Mouse (Mus musculus) G1E (cell line): Measurements from ENCODE around the gene Olfr1101. TPM values are rescaled to one million over a fixed set of nuclear protein-coding genes. Genes with fewer than 3 reads are reported as not detected.

Experiments
- ATAC-seq: 2 replicates; pipeline ENCODE4 v1.8.0; 2016; ENCODE audit warnings: mild to moderate bottlenecking; ENCODE audit not compliant: insufficient number of reproducible peaks, poor library complexity, low FRiP score, severe bottlenecking; ENCODE audit errors: extremely low read depth
- DNase-seq: peaks from one replicate; pipeline ENCODE4 v3.0.0; 2012; ENCODE audit warnings: low spot score
- H3K27me3 ChIP-seq: 2 replicates; pipeline ENCODE4 v1.6.1; 2012; ENCODE audit warnings: mild to moderate bottlenecking, low read length, inconsistent platforms; ENCODE audit not compliant: insufficient read depth
- H3K36me3 ChIP-seq: replicated peaks from 2 replicates; pipeline ENCODE3; 2012; ENCODE audit warnings: mild to moderate bottlenecking, inconsistent platforms
- H3K4me1 ChIP-seq: 2 replicates; pipeline ENCODE4 v1.6.1; 2012; ENCODE audit warnings: low read depth, low read length, inconsistent platforms, mixed read lengths; ENCODE audit not compliant: insufficient read depth
- H3K4me3 ChIP-seq: 2 replicates; pipeline ENCODE4 v1.5.1; 2012; ENCODE audit warnings: low read depth, mild to moderate bottlenecking, inconsistent platforms, low read length, moderate library complexity, mixed read lengths
- H3K9me3 ChIP-seq: replicated peaks from 2 replicates; pipeline ENCODE4 v1.6.1; 2012; ENCODE audit warnings: inconsistent platforms
- CTCF ChIP-seq: IDR thresholded peaks from 2 replicates; pipeline ENCODE4 v1.5.1; 2012; ENCODE audit warnings: low read depth, low read length, inconsistent platforms, mixed read lengths
- GATA1 ChIP-seq: IDR thresholded peaks from 2 replicates; pipeline ENCODE4 v1.6.1; 2012; ENCODE audit warnings: borderline replicate concordance, low read length, inconsistent platforms, mixed read lengths
- GATA2 ChIP-seq: IDR thresholded peaks from 2 replicates; pipeline ENCODE4 v1.6.1; 2012; ENCODE audit warnings: low read depth, low read length, inconsistent platforms, borderline replicate concordance
- POLR2AphosphoS5 ChIP-seq: IDR thresholded peaks from 2 replicates; pipeline ENCODE4 v1.6.1; 2012; ENCODE audit warnings: low read depth, low read length, inconsistent platforms; ENCODE audit not compliant: insufficient replicate concordance
- TAL1 ChIP-seq: conservative IDR thresholded peaks from 2 replicates; pipeline ENCODE4 v1.6.1; 2012; ENCODE audit warnings: low read depth, low read length, inconsistent platforms, mixed read lengths
- polyA plus RNA-seq: library from polyadenylated mRNA; stranded (reverse); fragments of >175 nt; gene quantifications from 2 replicates; pipeline ENCODE4 v1.2.3, GENCODE M21; 2012
- total RNA-seq, 2 experiments: library from RNA; stranded (forward) in 1 of 2; stranded (reverse) in 1 of 2; fragments of 200-1000 nt in 1 of 2; fragments of >200 nt in 1 of 2; fragmentation: Nextera tagmentation in 1 of 2; gene quantifications; 2 replicates each; pipeline ENCODE4 v1.2.3; 2014 to 2017

The Olfr1101 gene
- total RNA-seq (2014; fragmentation: Nextera tagmentation) (not detected in 2 replicates), total RNA-seq (2017) (0.05 and 0.06 TPM in 2 replicates), polyA plus RNA-seq (not detected in 2 replicates)

DNA sequence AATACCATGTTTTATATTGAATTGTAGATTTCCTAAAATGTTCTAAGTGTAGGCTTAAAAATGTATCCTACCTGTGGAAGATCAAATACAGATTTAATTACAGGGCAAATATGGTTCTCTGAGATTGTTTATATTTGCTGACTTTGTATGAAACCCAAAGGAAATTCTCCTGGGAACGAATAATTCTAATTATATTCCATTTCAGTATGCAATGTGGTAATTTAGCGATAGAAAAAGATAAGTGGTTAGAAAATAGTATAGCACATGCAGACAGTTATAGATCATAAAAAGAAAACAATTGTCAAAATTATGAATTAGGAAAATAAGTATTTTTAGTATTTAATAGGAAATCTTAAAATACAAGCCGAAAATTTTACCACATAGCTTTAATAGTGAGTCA lies at the start of gene Olfr1101:
Gene Olfr1101, minus strand, starts transcription at position 101 of the 400 bp plus-strand sequence.
- no peaks in the 10 kb centered on the region for H3K4me1 ChIP-seq
- no peaks in the 10 kb centered on the region for H3K27me3 ChIP-seq
- H3K9me3 ChIP-seq: no peaks in the 10 kb centered on the region
- DNase-seq (no peak), ATAC-seq (no peak)
- TF ChIP-seq POLR2AphosphoS5: no peak
- TF ChIP-seq GATA2: no peak
- TF ChIP-seq TAL1: no peak
- TF ChIP-seq GATA1: no peak
- TF ChIP-seq CTCF: no peak
- no peaks in the 10 kb centered on the region for H3K36me3 ChIP-seq
- H3K4me3 ChIP-seq: no peak within 1 kb of the TSS

DNA sequence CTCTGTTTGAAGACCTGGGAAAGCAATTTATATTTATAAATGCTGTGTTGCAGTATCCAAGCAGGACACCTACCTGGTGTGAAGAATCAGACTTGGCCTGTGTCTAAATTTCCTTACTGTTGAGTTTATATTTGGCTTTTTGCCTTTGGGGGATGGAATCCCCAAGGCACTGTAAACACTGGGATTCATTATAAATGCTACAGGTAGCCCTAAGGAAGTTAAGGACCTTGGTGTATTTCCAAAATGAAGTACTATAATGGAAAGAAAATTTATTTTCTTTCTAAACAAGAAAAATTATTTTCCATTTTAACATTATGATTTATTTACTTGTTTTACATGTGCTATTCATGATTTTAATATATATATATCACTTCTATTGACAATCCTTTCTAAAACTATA lies 45.4 kb upstream of the Olfr1101 start, which contains the start of gene Olfr1105:
Gene Olfr1105, minus strand, starts transcription at position 101 of the 400 bp plus-strand sequence.
- Histone ChIP-seq H3K9me3 (0 out of 2 replicates have a peak, but pooled peaks cover 4% of the 10 kb centered on the region), H3K4me3 (no peak within 1 kb of the TSS), H3K4me1 (no peaks in the 10 kb centered on the region), H3K27me3 (no peaks in the 10 kb centered on the region), H3K36me3 (no peaks in the 10 kb centered on the region)
- DNase-seq (no peak), ATAC-seq (no peak)
- TF ChIP-seq GATA2: no peak
- TF ChIP-seq GATA1: no peak
- TF ChIP-seq TAL1: no peak
- TF ChIP-seq CTCF: no peak
- no peak for TF ChIP-seq POLR2AphosphoS5

DNA sequence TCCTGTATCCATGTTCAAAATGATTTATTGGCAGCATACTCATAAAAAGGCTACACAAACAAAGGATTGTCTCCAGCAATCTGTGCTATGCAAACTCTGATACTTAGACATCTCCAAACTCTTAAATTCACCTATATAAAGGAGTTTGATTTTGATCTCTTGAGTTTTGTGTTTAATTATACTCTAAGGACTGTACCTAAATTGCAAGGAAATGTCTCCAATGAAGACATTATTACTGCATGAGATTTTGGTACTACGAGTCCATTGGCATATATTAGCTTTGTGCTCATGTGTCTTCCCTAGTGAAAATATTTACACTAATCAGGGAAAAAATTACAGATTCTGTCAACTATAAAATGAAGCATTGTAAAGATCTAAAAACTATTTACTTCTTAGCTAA lies 36.0 kb upstream of the Olfr1101 start, which contains the start of gene Olfr1104:
Gene Olfr1104, minus strand, starts transcription at position 101 of the 400 bp plus-strand sequence.
- Histone ChIP-seq H3K4me3 (no peak within 1 kb of the TSS), H3K27me3 (no peaks in the 10 kb centered on the region), H3K4me1 (no peaks in the 10 kb centered on the region), H3K36me3 (no peaks in the 10 kb centered on the region), H3K9me3 (no peaks in the 10 kb centered on the region)
- TF ChIP-seq POLR2AphosphoS5 (no peak), GATA1 (no peak), CTCF (no peak), GATA2 (no peak), TAL1 (no peak)
- DNase-seq (no peak), ATAC-seq (no peak)

DNA sequence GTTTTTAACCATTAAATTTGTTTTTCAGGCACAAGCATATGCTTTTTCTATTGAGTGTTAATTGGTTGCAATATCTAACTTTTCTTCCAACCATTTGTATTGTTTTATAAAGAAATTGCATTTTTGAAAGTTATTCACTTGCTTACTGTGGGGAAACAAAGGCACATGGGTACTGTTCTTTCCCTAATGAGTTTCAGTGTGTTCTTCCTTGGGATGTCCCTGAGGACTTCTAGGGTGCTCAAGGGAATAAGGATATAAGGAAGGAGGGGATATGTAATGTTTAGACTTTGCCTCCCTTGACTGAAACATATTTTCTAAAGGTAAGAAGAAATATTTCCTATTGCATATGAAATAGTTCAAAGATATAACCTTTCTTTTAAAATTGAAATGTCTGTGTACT lies 7.1 kb upstream of the Olfr1101 start, which contains the start of gene Olfr1102:
Gene Olfr1102, plus strand, starts transcription at position 301 of the 400 bp plus-strand sequence.
- Histone ChIP-seq H3K9me3 (no peaks in the 10 kb centered on the region), H3K36me3 (no peaks in the 10 kb centered on the region), H3K4me1 (no peaks in the 10 kb centered on the region), H3K4me3 (no peak within 1 kb of the TSS), H3K27me3 (no peaks in the 10 kb centered on the region)
- DNase-seq (no peak), ATAC-seq (no peak)
- TF ChIP-seq TAL1 (no peak), GATA1 (no peak), CTCF (no peak), POLR2AphosphoS5 (no peak), GATA2 (no peak)

DNA sequence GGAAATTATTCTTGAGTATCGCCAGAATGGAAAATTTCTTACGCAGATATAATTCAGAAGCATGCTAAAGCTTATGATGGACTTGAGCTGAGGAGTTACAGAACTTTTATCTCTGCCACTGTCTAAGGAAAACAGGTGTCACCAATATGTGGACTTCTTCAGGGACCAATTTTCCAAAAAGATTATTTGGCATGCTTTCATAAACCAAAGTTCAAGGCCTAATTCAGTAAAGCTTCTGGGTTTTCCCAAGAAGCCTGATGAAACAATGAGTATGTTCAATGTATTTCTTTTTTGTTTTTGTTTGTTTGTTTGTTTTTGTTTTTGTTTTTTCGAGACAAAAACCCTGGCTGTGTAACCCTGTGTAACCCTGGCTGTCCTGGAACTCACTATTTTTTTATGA lies 11.2 kb downstream of the Olfr1101 start, which contains the start of gene Olfr1100:
Gene Olfr1100, minus strand, starts transcription at position 101 of the 400 bp plus-strand sequence.
- Histone ChIP-seq H3K4me3 (no peak within 1 kb of the TSS), H3K9me3 (no peaks in the 10 kb centered on the region), H3K27me3 (no peaks in the 10 kb centered on the region), H3K36me3 (no peaks in the 10 kb centered on the region), H3K4me1 (no peaks in the 10 kb centered on the region)
- DNase-seq: no peak
- no peak for ATAC-seq
- TF ChIP-seq GATA2: no peak
- no peak for TF ChIP-seq POLR2AphosphoS5
- no peak for TF ChIP-seq TAL1
- TF ChIP-seq CTCF: no peak
- no peak for TF ChIP-seq GATA1

DNA sequence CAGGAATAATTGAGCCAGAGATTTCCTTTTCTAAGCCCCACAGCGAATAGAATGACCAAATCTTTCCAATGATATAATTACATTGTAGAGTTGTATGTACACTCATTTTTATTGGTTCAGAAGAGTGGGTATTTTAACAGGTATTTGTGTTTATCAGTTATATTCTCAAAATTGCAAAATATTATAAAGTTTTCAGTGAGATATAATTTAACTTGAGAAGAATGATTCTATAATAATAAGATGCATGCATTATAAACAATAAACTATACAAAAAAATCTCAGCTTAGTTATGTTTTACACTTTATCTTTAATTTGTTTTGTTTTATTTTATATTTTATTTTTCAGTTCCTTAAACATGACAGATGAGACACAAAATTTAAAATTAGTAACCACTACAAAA lies 30.4 kb downstream of the Olfr1101 start, which contains the start of gene Olfr1099:
Gene Olfr1099, minus strand, starts transcription at position 101 of the 400 bp plus-strand sequence.
- no peaks in the 10 kb centered on the region for H3K4me1 ChIP-seq
- no peaks in the 10 kb centered on the region for H3K27me3 ChIP-seq
- DNase-seq (no peak), ATAC-seq (no peak)
- H3K9me3 ChIP-seq: no peaks in the 10 kb centered on the region
- no peaks in the 10 kb centered on the region for H3K36me3 ChIP-seq
- no peak within 1 kb of the TSS for H3K4me3 ChIP-seq
- TF ChIP-seq GATA2 (no peak), POLR2AphosphoS5 (no peak), CTCF (no peak), TAL1 (no peak), GATA1 (no peak)

Other genes with a start within 250 kb of the Olfr1101 start
Only the 20 nearest of the 21 such genes appear.
- gene Olfr1093, start 208.7 kb downstream of the Olfr1101 start, total RNA-seq (2014; fragmentation: Nextera tagmentation): not detected in 2 replicates
- gene Olfr1093, start 208.7 kb downstream of the Olfr1101 start, total RNA-seq (2017): 0.33 TPM in 1 of 2 replicates, not detected in the other
- gene Olfr1093, start 208.7 kb downstream of the Olfr1101 start, polyA plus RNA-seq: not detected in 2 replicates
- not detected in 2 replicates for gene Olfr141, start 181.2 kb downstream of the Olfr1101 start, total RNA-seq (2014; fragmentation: Nextera tagmentation)
- gene Olfr141, start 181.2 kb downstream of the Olfr1101 start, total RNA-seq (2017): 0.17 TPM in 1 of 2 replicates, not detected in the other
- not detected in 2 replicates for gene Olfr141, start 181.2 kb downstream of the Olfr1101 start, polyA plus RNA-seq
- not detected in 2 replicates for gene Olfr1094, start 166.6 kb downstream of the Olfr1101 start, total RNA-seq (2014; fragmentation: Nextera tagmentation)
- gene Olfr1094, start 166.6 kb downstream of the Olfr1101 start, total RNA-seq (2017): not detected in 2 replicates
- gene Olfr1094, start 166.6 kb downstream of the Olfr1101 start, polyA plus RNA-seq: not detected in 2 replicates
- gene Olfr1095, start 139.5 kb downstream of the Olfr1101 start, total RNA-seq (2014; fragmentation: Nextera tagmentation): not detected in 2 replicates
- gene Olfr1095, start 139.5 kb downstream of the Olfr1101 start, total RNA-seq (2017): 0.17 and 0.33 TPM in 2 replicates
- not detected in 2 replicates for gene Olfr1095, start 139.5 kb downstream of the Olfr1101 start, polyA plus RNA-seq
- gene Gm13723, start 116.4 kb downstream of the Olfr1101 start, total RNA-seq (2014; fragmentation: Nextera tagmentation): not detected in 2 replicates
- gene Gm13723, start 116.4 kb downstream of the Olfr1101 start, total RNA-seq (2017): under 0.01 TPM in 1 of 2 replicates, not detected in the other
- not detected in 2 replicates for gene Gm13723, start 116.4 kb downstream of the Olfr1101 start, polyA plus RNA-seq
- not detected in 2 replicates for gene Olfr1097, start 99.0 kb downstream of the Olfr1101 start, total RNA-seq (2014; fragmentation: Nextera tagmentation)
- 0.05 and 0.06 TPM in 2 replicates for gene Olfr1097, start 99.0 kb downstream of the Olfr1101 start, total RNA-seq (2017)
- gene Olfr1097, start 99.0 kb downstream of the Olfr1101 start, polyA plus RNA-seq: not detected in 2 replicates
- not detected in 2 replicates for gene Olfr1098, start 66.7 kb downstream of the Olfr1101 start, total RNA-seq (2014; fragmentation: Nextera tagmentation)
- gene Olfr1098, start 66.7 kb downstream of the Olfr1101 start, total RNA-seq (2017): 0.05 TPM in 1 of 2 replicates, not detected in the other
- gene Olfr1098, start 66.7 kb downstream of the Olfr1101 start, polyA plus RNA-seq: not detected in 2 replicates
- not detected in 2 replicates for gene Olfr1099, start 30.5 kb downstream of the Olfr1101 start, total RNA-seq (2014; fragmentation: Nextera tagmentation)
- 0.33 TPM in 1 of 2 replicates, not detected in the other for gene Olfr1099, start 30.5 kb downstream of the Olfr1101 start, total RNA-seq (2017)
- not detected in 2 replicates for gene Olfr1099, start 30.5 kb downstream of the Olfr1101 start, polyA plus RNA-seq
- gene Olfr1100, start 11.3 kb downstream of the Olfr1101 start, total RNA-seq (2014; fragmentation: Nextera tagmentation): not detected in 2 replicates
- 0.11 TPM in 1 of 2 replicates, not detected in the other for gene Olfr1100, start 11.3 kb downstream of the Olfr1101 start, total RNA-seq (2017)
- not detected in 2 replicates for gene Olfr1100, start 11.3 kb downstream of the Olfr1101 start, polyA plus RNA-seq
- not detected in 2 replicates for gene Olfr1102, start 7.2 kb upstream of the Olfr1101 start, total RNA-seq (2014; fragmentation: Nextera tagmentation)
- not detected in 2 replicates for gene Olfr1102, start 7.2 kb upstream of the Olfr1101 start, total RNA-seq (2017)
- not detected in 2 replicates for gene Olfr1102, start 7.2 kb upstream of the Olfr1101 start, polyA plus RNA-seq
- not detected in 2 replicates for gene Olfr1104, start 35.9 kb upstream of the Olfr1101 start, total RNA-seq (2014; fragmentation: Nextera tagmentation)
- 0.71 TPM in 1 of 2 replicates, not detected in the other for gene Olfr1104, start 35.9 kb upstream of the Olfr1101 start, total RNA-seq (2017)
- not detected in 2 replicates for gene Olfr1104, start 35.9 kb upstream of the Olfr1101 start, polyA plus RNA-seq
- gene Olfr1105, start 45.3 kb upstream of the Olfr1101 start, total RNA-seq (2014; fragmentation: Nextera tagmentation): not detected in 2 replicates
- 0.16 and 0.17 TPM in 2 replicates for gene Olfr1105, start 45.3 kb upstream of the Olfr1101 start, total RNA-seq (2017)
- gene Olfr1105, start 45.3 kb upstream of the Olfr1101 start, polyA plus RNA-seq: not detected in 2 replicates
- gene Olfr1106, start 61.1 kb upstream of the Olfr1101 start, total RNA-seq (2014; fragmentation: Nextera tagmentation): not detected in 2 replicates
- gene Olfr1106, start 61.1 kb upstream of the Olfr1101 start, total RNA-seq (2017): 0.05 and 0.12 TPM in 2 replicates
- gene Olfr1106, start 61.1 kb upstream of the Olfr1101 start, polyA plus RNA-seq: not detected in 2 replicates
- gene Olfr1107, start 84.6 kb upstream of the Olfr1101 start, total RNA-seq (2014; fragmentation: Nextera tagmentation): not detected in 2 replicates
- 0.29 TPM in 1 of 2 replicates, not detected in the other for gene Olfr1107, start 84.6 kb upstream of the Olfr1101 start, total RNA-seq (2017)
- not detected in 2 replicates for gene Olfr1107, start 84.6 kb upstream of the Olfr1101 start, polyA plus RNA-seq
- not detected in 2 replicates for gene Olfr1109, start 104.8 kb upstream of the Olfr1101 start, total RNA-seq (2014; fragmentation: Nextera tagmentation)
- 0.22 TPM in 1 of 2 replicates, not detected in the other for gene Olfr1109, start 104.8 kb upstream of the Olfr1101 start, total RNA-seq (2017)
- gene Olfr1109, start 104.8 kb upstream of the Olfr1101 start, polyA plus RNA-seq: not detected in 2 replicates
- not detected in 2 replicates for gene Olfr259, start 123.3 kb upstream of the Olfr1101 start, total RNA-seq (2014; fragmentation: Nextera tagmentation)
- 0.11 TPM in 1 of 2 replicates, not detected in the other for gene Olfr259, start 123.3 kb upstream of the Olfr1101 start, total RNA-seq (2017)
- gene Olfr259, start 123.3 kb upstream of the Olfr1101 start, polyA plus RNA-seq: not detected in 2 replicates
- gene Olfr1110, start 149.1 kb upstream of the Olfr1101 start, total RNA-seq (2014; fragmentation: Nextera tagmentation): not detected in 2 replicates
- gene Olfr1110, start 149.1 kb upstream of the Olfr1101 start, total RNA-seq (2017): 0.11 and 0.17 TPM in 2 replicates
- gene Olfr1110, start 149.1 kb upstream of the Olfr1101 start, polyA plus RNA-seq: not detected in 2 replicates
- gene Olfr1111, start 161.4 kb upstream of the Olfr1101 start, total RNA-seq (2014; fragmentation: Nextera tagmentation): not detected in 2 replicates
- 0.23 TPM in 1 of 2 replicates, not detected in the other for gene Olfr1111, start 161.4 kb upstream of the Olfr1101 start, total RNA-seq (2017)
- not detected in 2 replicates for gene Olfr1111, start 161.4 kb upstream of the Olfr1101 start, polyA plus RNA-seq
- not detected in 2 replicates for gene Olfr1112, start 196.6 kb upstream of the Olfr1101 start, total RNA-seq (2014; fragmentation: Nextera tagmentation)
- gene Olfr1112, start 196.6 kb upstream of the Olfr1101 start, total RNA-seq (2017): 0.44 TPM in 1 of 2 replicates, not detected in the other
- not detected in 2 replicates for gene Olfr1112, start 196.6 kb upstream of the Olfr1101 start, polyA plus RNA-seq
- gene Olfr1113, start 217.7 kb upstream of the Olfr1101 start, total RNA-seq (2014; fragmentation: Nextera tagmentation): not detected in 2 replicates
- 0.05 TPM in 1 of 2 replicates, not detected in the other for gene Olfr1113, start 217.7 kb upstream of the Olfr1101 start, total RNA-seq (2017)
- gene Olfr1113, start 217.7 kb upstream of the Olfr1101 start, polyA plus RNA-seq: not detected in 2 replicates